Mouse (Mus musculus) embryo, embryonic 11.5 days (tissue): ENCODE measurements at regions not wholly inside any gene's neighbourhood (a gene's known extent, or its start where the extent isn't known, plus 50 kb on each side); places are given as distances from the start of the nearest gene placed in this dataset.

ENCODE experiments used
- DNase-seq: peaks from one replicate; pipeline ENCODE4 v3.0.0-alpha.2; 2012; ENCODE audit warnings: low read depth, low spot score

DNA sequence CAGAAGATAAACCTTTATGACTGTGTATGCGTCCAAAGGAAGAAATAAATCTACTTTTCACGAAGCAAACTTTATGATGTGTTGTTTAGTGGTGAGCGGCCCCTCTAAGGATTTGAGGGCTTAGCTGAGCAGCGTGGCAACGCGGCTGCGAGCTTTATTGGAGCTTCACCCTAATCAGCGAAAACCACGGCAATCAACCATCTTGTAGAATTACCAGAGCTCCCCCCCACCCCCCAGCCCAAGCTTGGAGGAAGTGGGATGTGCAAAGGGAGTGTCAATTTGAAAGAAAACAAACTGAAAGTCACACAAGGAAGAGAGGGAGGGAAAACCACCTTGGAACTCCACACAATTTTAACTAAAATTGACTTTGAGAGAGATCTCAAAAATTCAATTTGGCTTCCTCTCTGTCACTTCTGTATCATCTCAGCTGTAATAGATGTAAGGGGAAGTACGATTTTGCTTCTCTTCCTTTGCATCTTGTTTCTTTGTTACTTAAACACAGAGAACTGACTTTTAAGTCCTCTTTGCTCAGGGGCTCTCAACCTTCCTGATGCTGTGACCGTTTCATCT, 229.1 kb upstream of the Satb1 start:
- DNase-seq: no peak

DNA sequence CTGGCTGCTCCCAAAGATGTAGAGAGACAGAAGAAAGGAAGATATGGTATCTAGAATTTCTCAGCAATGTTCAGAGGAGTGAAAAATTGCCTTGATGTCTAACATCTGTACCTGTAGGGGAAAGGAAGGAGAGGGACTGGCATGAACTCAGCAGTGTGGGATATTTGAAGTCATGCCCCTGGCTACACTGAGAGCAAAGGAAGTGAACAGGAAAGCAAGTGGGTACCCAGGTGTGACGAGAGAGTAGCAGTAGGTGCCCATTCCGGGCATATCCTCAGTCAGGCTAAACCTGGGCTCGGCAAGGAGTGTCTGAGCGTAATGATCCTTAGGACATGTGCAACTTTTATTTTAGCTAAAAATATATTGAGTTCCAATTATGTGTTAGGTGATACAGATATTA, 203.4 kb upstream of the Satb1 start:
- DNase-seq: no peak

GRCm38 (mm10) chr17:52031079-52031478, 198.0 kb upstream of the Satb1 start:
- DNase-seq: no peak

DNA sequence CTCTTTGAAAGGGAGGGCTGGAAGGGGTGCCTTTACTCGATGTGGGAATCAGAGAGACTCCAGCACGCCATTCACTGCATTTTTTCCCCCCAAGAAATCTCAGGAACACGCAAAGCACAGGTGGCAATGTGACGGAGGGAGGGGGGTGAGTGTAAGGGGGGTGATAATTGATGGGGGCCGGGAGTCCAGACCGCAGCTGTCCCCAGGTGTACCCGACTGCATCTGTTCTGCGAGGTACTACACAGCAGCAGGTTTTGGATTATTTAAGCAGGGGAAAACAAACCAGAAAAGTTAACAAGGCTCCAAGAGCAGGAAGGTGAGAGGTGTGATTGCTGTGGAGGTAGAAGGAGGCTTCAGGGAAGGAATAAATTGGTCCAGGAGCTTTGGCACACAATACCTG, 153.8 kb upstream of the Satb1 start:
- DNase-seq: no peak

GRCm38 (mm10) chr17:51986212-51986611, 153.1 kb upstream of the Satb1 start:
- DNase-seq: no peak

DNA sequence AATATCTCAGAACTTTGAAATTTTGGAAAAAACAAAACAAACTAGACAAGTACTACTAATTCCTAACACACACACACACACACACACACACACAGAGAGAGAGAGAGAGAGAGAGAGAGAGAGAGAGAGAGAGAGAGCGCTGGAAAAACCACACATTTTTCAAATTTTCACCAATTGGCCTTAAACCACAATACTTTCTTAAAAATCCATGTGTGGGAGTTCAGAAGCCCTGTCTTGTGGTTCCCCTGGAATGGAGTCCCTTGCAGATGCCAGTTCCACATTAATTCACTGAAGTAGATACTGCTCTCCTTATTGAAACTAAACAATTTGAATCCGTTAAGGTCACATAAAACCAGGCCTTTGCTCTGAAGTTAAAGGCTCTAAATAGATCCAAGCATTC, 146.0 kb upstream of the Satb1 start:
- no peak for DNase-seq

DNA sequence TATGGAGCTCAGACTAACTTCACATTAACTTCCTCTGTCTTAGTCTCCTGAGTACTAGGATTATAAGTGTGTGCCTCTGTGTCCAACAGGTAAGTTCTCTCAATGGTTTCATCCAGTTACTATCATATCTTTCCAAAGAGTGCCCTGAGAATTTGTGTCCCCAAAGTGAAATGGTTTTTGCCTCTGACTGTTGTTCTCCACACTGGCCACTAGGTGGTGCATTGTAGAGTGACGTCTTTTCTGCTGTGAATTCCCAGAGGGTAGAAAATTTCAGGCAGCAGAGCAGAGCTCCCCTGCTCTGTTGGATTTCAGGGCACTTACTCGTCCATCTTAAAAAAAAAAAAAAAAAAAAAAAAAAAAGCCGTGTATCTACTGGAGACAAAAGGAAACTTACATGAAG, 138.4 kb upstream of the Satb1 start:
- no peak for DNase-seq

DNA sequence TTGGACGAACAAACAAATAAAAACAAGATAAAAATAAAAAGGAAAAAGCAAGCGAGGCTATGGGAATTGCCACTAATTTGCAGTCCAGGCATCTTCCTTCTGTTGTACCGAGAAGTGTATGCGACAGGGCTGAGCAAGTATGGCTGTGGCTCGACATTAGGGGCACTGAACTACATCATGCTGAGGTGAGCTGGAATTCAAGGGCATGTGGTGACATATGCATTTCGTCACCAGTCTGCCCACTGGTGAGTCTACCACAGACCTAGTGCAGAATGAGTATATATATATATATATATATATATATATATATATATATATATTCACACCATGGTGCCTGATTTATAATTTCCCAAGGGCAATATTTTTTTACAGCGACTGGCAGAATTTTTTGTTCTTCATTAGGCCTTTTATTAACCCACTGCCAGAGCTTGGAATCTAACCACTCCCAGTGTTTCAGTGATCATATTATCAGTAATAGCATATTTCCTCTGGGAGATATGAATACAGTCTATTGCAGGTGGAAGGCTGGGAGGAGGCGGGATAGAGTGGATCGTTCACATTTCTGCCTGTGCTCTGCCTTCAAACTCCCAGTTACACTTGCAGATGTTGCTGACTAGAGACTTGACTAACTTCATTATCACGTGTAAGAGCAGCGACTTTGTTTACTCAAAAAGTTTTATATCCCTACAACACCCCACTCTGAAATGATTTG, 133.6 kb upstream of the Satb1 start:
- DNase-seq: no peak

- no peak for DNase-seq
Measured at GRCm38 (mm10) chr17:51962529-51963110, 129.5 kb upstream of the Satb1 start.

DNA sequence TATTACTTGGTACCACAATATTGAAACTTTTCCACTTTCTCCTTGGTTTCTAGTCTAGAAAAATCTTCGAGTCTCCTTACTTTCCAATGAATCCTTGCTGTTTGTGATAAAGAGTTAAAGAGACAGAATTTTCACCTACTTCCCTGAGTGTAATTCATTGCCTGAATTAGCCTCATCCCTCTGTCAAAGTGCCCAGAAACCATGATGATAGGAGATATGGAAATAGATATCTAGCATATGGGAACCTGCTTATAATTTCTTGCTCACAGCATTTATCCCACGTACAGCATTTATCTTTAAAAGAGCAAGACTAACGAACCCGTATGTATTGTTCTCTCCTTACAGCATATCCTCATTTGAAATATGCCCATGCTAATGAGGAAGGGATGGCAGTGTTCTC, 128.2 kb upstream of the Satb1 start:
- no peak for DNase-seq

DNA sequence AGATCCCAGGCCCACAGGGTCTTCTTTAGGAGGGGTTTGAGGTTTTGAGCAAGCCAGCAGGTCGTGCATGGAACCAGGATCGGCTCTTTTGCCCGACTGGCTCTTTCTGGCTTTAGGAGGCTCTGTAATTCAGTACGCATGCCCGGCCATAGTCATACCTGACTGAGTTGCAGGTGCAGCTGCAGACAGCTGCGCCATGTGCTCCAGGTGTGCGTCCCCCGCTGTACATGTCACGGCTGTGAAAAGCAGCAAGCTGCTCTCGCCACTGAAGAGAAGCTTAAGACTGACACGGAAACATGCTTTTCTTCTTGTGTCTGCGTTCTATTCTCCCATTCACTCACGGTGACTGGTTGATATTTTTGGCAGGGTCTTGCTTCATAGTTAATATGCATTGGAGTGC, 123.2 kb upstream of the Satb1 start:
- no peak for DNase-seq

GRCm38 (mm10) chr17:51937707-51938106, 104.6 kb upstream of the Satb1 start:
- DNase-seq: no peak

DNA sequence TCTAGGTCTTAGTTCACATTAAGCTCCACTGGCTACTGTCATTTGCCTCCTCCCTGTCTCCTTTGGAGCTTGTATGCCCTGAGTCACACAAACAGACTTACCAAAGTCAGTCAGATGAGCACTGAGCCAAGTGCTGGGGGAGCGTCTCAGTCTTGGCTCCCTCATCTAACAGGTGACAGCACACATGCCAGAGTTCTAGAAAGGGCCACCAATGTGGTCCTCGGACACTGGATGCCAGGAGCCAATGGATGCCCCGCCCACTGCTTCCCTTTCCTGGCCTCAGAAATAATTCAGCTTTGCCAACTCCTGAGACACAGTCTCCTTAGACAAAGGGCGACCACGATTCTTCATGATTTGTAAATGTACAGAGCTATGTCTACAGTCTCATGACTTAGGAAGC, 103.0 kb upstream of the Satb1 start:
- no peak for DNase-seq

DNA sequence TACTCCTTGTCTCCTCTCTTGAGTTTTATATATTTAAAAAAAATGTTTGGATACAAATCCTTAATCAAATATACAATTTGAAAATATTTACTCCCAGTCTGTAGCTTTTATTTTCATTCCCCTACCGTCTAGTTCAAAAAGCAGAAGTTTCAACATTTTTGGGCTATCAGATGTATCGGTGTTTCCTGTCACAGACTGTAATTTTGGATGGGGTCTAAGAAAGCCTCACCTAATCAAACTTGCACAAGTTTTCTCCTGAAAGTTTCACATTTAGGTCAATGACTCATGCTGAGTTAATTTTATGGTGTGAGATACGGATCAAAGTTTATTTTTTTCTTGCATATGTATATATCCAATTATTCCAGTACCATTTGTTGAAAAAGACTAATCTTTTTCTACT, 93.3 kb upstream of the Satb1 start:
- DNase-seq: no peak

DNA sequence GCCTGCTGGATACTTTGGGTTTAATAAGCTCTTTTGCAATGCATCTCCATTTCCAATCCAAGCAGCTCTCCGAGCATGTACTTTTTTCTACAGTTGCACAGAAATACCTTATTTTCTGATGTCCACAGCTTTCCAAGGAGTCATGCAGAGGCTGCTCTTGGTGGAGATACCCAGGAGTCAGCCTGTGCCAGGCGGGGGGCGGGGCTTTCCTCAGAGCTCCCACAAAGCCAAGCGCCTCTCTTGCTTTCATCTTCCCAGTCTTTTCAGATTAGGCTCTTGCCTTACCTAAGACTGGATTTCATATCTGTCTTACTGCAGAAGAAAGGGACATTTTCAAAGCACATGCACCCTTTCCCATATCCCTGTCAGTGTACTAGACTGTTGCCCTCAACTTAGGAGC, 73.9 kb upstream of the Satb1 start:
- DNase-seq: no peak

GRCm38 (mm10) chr17:51906418-51906817, 73.3 kb upstream of the Satb1 start:
- no peak for DNase-seq

- no peak for DNase-seq
Measured at GRCm38 (mm10) chr17:51903885-51904284, 70.8 kb upstream of the Satb1 start.

GRCm38 (mm10) chr17:51899376-51899775, 66.3 kb upstream of the Satb1 start:
- DNase-seq: no peak

GRCm38 (mm10) chr17:51896160-51896559, 63.1 kb upstream of the Satb1 start:
- DNase-seq: no peak

- DNase-seq: no peak
Measured at GRCm38 (mm10) chr17:51894278-51894677, 61.2 kb upstream of the Satb1 start.

DNA sequence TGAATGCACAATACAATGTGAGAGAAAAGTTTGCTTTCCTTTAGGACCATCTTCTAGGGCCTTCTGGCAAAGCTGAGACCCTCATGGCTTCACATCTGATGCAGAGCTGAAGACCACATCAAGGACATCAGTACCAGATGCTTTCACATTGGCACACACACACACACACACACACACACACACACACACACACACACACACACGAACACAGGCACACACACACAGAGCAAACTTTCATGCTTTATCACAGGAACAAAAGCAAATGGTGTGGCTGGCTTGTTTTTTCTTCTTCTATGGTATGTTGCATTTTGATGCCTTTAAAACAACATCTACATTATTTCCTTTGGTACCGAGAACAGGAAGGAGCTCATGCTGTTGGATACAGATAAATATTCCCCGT, 59.8 kb upstream of the Satb1 start:
- no peak for DNase-seq

- DNase-seq: no peak
Measured at GRCm38 (mm10) chr17:51892159-51892558, 59.1 kb upstream of the Satb1 start.
